Mouse (Mus musculus) layer of hippocampus, adult 2 months (tissue): ENCODE results near the gene Smad6. TPM values are rescaled to one million over a fixed set of nuclear protein-coding genes. Genes with fewer than 3 reads are reported as not detected.

ENCODE experiments used
- DNase-seq, 2 experiments: peaks; one replicate each; pipeline ENCODE4 v3.0.0; 2022; ENCODE audit warnings: low spot score in 2 of 2
- H3K27ac ChIP-seq: fragments of 200-600 bp; 2 replicates; pipeline ENCODE4 v1.8.1; 2022
- H3K4me3 ChIP-seq: fragments of 200-600 bp; 2 replicates; pipeline ENCODE4 v1.8.1; 2022; ENCODE audit warnings: mild to moderate bottlenecking
- CTCF ChIP-seq: fragments of 200-600 bp; conservative IDR thresholded peaks from 2 replicates; pipeline ENCODE4 v1.8.1; 2022; ENCODE audit warnings: antibody characterized with exemption, mild to moderate bottlenecking, moderate library complexity
- total RNA-seq, 2 experiments: library from RNA; stranded (reverse); gene quantifications; 2 replicates each; pipeline ENCODE4 v1.2.3; 2021

Smad6 gene
- total RNA-seq, 2 experiments from 2014 or later: 2.1 to 2.3 TPM

GRCm38 (mm10) chr9:63933068-63933467 lies 88.8 kb downstream of the Smad6 start:
- Histone ChIP-seq H3K27ac (no peak overlapping the region), H3K4me3 (no peak overlapping the region)
- DNase-seq: no peak
- no peak for TF ChIP-seq CTCF

- Histone ChIP-seq H3K4me3 (peak overlapping the region; percentile 29; the same call in 1 of the 2 replicates), H3K27ac (peak overlapping the region; percentile 33; the same call in 1 of the 2 replicates)
- no peak for TF ChIP-seq CTCF
- no peak for DNase-seq
Observed at GRCm38 (mm10) chr9:63927340-63928049, 94.4 kb downstream of the Smad6 start.

- H3K4me3 ChIP-seq: no peak overlapping the region
- no peak for TF ChIP-seq CTCF
- DNase-seq: no peak
- no peak overlapping the region for H3K27ac ChIP-seq
Observed at GRCm38 (mm10) chr9:63926377-63926776, 95.5 kb downstream of the Smad6 start.

- Histone ChIP-seq H3K4me3 (no peak overlapping the region), H3K27ac (no peak overlapping the region)
- DNase-seq: no peak
- TF ChIP-seq CTCF: no peak
Observed at GRCm38 (mm10) chr9:63923190-63923717, 98.6 kb downstream of the Smad6 start.

- no peak for TF ChIP-seq CTCF
- Histone ChIP-seq H3K4me3 (no peak overlapping the region), H3K27ac (peak overlapping the region; percentile 14; the same call in 1 of the 2 replicates)
- no peak for DNase-seq
Observed at GRCm38 (mm10) chr9:63919708-63920107, 102.2 kb downstream of the Smad6 start.

- DNase-seq: peak in 1 of 2 experiments; percentile 26
- Histone ChIP-seq H3K4me3 (no peak overlapping the region), H3K27ac (peak overlapping the region; percentile 14; the same call in 1 of the 2 replicates)
- TF ChIP-seq CTCF: no peak
Observed at GRCm38 (mm10) chr9:63919001-63919555, 102.8 kb downstream of the Smad6 start.

GRCm38 (mm10) chr9:63918245-63918644 lies 103.6 kb downstream of the Smad6 start:
- Histone ChIP-seq H3K4me3 (no peak overlapping the region), H3K27ac (peak overlapping the region; percentile 3; the same call in 1 of the 2 replicates)
- DNase-seq: peak; percentile 31 to 75
- TF ChIP-seq CTCF: peak; percentile 93

- no peak overlapping the region for H3K27ac ChIP-seq
- no peak for DNase-seq
- TF ChIP-seq CTCF: no peak
- no peak overlapping the region for H3K4me3 ChIP-seq
Observed at GRCm38 (mm10) chr9:63916441-63916840, 105.4 kb downstream of the Smad6 start.

GRCm38 (mm10) chr9:63915976-63916375 lies 105.9 kb downstream of the Smad6 start:
- no peak overlapping the region for H3K4me3 ChIP-seq

GRCm38 (mm10) chr9:63914944-63915343 lies 106.9 kb downstream of the Smad6 start:
- no peak overlapping the region for H3K27ac ChIP-seq
- no peak overlapping the region for H3K4me3 ChIP-seq
- no peak for TF ChIP-seq CTCF
- no peak for DNase-seq

More at GRCm38 (mm10) chr9:63915976-63916375, 105.9 kb downstream of the Smad6 start:
- peak; percentile 88 for TF ChIP-seq CTCF
- DNase-seq: peak; percentile 33 to 75
- no peak overlapping the region for H3K27ac ChIP-seq

- no peak for DNase-seq
- H3K4me3 ChIP-seq: no peak overlapping the region
- TF ChIP-seq CTCF: no peak
- no peak overlapping the region for H3K27ac ChIP-seq
Observed at GRCm38 (mm10) chr9:63912051-63912450, 109.8 kb downstream of the Smad6 start.

- peak; percentile 69 to 75 for DNase-seq
- peak; percentile 75 for TF ChIP-seq CTCF
- Histone ChIP-seq H3K27ac (no peak overlapping the region), H3K4me3 (no peak overlapping the region)
Observed at GRCm38 (mm10) chr9:63909618-63910017, 112.2 kb downstream of the Smad6 start.

GRCm38 (mm10) chr9:63904543-63904942 lies 117.3 kb downstream of the Smad6 start:
- peak; percentile 26; the same call in 1 of the 2 replicates for TF ChIP-seq CTCF
- H3K27ac ChIP-seq: no peak overlapping the region
- DNase-seq: no peak

More at GRCm38 (mm10) chr9:63904543-63904942, 117.3 kb downstream of the Smad6 start:
- H3K4me3 ChIP-seq: no peak overlapping the region

Other genes with a start within 250 kb of the Smad6 start
- not detected for gene Lctl, start 95.1 kb upstream of the Smad6 start, total RNA-seq
- gene Zwilch, start 151.0 kb upstream of the Smad6 start, total RNA-seq: 1 to 10 TPM; 2.6 to 4.8 TPM
- gene Rpl4, start 151.3 kb upstream of the Smad6 start, total RNA-seq: 100 to 1,000 TPM; 607 to 624 TPM
- 10 to 100 TPM; 15.0 to 19.6 TPM for gene Snapc5, start 157.2 kb upstream of the Smad6 start, total RNA-seq
- gene Uchl4, start 213.1 kb upstream of the Smad6 start, total RNA-seq: 1 to 10 TPM; 2.8 to 2.9 TPM
- 100 to 1,000 TPM; 329 to 346 TPM for gene Map2k1, start 231.6 kb upstream of the Smad6 start, total RNA-seq